Mouse (Mus musculus): ENCODE data around the gene Trim39. TPM values are rescaled to one million over a fixed set of nuclear protein-coding genes. Genes with fewer than 3 reads are reported as not detected.

Gene Trim39
- polyA plus RNA-seq, 1 experiment from 2014 or later, result 12.5 TPM

- Histone ChIP-seq H3K9me3 (no peaks in the 10 kb centered on the region), H3K4me2 (replicated peaks) (peak overlapping the region; percentile 84), H3K27ac (peak overlapping the region; percentile 89), H3K4me1 (replicated peaks) (peaks cover 17% of the 10 kb centered on the region), H3K4me3 (replicated peaks) (peak overlapping the region; percentile 76), H3K27me3 (replicated peaks) (no peaks in the 10 kb centered on the region), H3K9ac (peak overlapping the region; percentile 85), H3K36me3 (peaks cover 10% of the 10 kb centered on the region; the same call in 1 of the 2 replicates)
- ATAC-seq, result peak; percentile 95
- WGBS, result under 1% methylated on average over 77 of the region's 84 CpGs
Observed at GRCm38 (mm10) chr17:36270956-36271585, 976 bp downstream of the Trim39 start.

DNA sequence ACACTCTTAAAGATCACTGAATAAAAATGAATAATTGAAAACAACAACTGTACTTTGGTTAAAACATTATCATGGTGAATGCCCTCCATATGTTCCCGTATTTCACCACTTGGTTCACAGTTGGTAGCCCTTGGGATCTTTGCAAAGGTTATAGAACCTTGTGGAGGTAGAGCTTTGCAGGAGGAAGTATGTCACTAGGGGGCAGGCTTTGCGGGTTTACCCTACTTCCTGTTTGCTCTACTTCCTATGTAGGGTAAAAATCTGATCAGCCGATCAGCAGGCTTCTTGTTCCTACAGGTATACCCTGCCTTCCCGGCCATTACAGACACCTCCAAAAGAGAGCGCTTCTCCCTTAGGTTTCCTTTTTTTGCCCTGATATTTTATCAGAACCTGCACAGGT, 6.2 kb downstream of the Trim39 start:
- Histone ChIP-seq H3K4me2 (replicated peaks) (no peak overlapping the region), H3K36me3 (peaks cover 21% of the 10 kb centered on the region), H3K9me3 (no peaks in the 10 kb centered on the region), H3K27me3 (replicated peaks) (no peaks in the 10 kb centered on the region), H3K27ac (no peak overlapping the region), H3K9ac (no peak overlapping the region), H3K4me1 (replicated peaks) (peaks cover 3% of the 10 kb centered on the region; the same call in 1 of the 2 replicates), H3K4me3 (replicated peaks) (no peak overlapping the region)
- WGBS, result 74% methylated on average over 5 of the region's 5 CpGs
- ATAC-seq, result no peak

DNA sequence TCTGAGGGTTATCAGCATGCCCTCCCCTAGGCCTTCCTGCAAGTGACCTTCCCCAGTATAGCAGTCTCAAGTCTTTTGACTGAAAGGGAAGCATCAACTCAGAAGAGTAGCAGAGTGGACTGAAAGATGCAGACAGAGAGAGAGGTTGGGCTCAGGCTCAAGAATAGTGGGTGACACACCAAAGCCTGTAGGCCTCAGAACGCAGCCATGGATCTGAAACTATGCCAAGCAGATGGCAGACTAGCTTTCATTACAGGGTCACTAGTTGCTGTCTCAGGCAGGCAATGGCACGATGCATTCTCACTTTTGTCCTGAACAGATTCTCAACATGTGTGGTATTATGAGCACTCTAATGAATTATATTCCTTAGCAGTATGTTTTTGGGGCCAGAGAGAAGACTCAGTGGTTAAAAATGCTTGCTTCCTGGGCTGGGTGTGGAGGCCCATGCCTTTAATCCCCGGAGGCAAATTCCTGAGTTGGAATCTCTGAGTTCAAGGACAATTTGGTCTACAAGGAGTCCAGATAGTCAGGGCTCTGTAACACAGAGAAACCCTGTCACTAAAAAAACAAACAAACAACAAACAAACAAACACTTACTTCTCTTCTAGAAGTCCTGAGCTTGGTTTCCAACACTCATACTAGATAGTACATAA, 7.6 kb downstream of the Trim39 start:
- Histone ChIP-seq H3K9ac (no peak overlapping the region), H3K27ac (no peak overlapping the region), H3K4me3 (replicated peaks) (no peak overlapping the region), H3K36me3 (peaks cover 31% of the 10 kb centered on the region), H3K9me3 (no peaks in the 10 kb centered on the region), H3K4me1 (replicated peaks) (no peaks in the 10 kb centered on the region), H3K27me3 (replicated peaks) (no peaks in the 10 kb centered on the region), H3K4me2 (replicated peaks) (no peak overlapping the region)
- no peak for ATAC-seq
- WGBS, result 92% methylated on average over 3 of the region's 3 CpGs

GRCm38 (mm10) chr17:36261511-36262166, 10.4 kb downstream of the Trim39 start:
- 91% methylated on average over 9 of the region's 9 CpGs for WGBS
- Histone ChIP-seq H3K4me3 (replicated peaks) (no peak overlapping the region), H3K27ac (no peak overlapping the region), H3K4me1 (replicated peaks) (peaks cover 4% of the 10 kb centered on the region; the same call in 1 of the 2 replicates), H3K36me3 (peaks cover 21% of the 10 kb centered on the region), H3K4me2 (replicated peaks) (no peak overlapping the region), H3K9ac (no peak overlapping the region), H3K27me3 (replicated peaks) (no peaks in the 10 kb centered on the region), H3K9me3 (no peaks in the 10 kb centered on the region)
- no peak for ATAC-seq

- peak within 1 kb of the TSS; percentile 79 for H3K4me3 ChIP-seq (replicated peaks)
- peak within 1 kb of the TSS; percentile 60 for H3K9ac ChIP-seq
- peak within 1 kb of the TSS; percentile 61 for H3K4me2 ChIP-seq (replicated peaks)
- ATAC-seq, result peak; percentile 1; the same call in 1 of the 2 replicates
- no peaks in the 10 kb centered on the region for H3K27me3 ChIP-seq (replicated peaks)
- WGBS, result 38% methylated on average over 6 of the region's 6 CpGs
- H3K27ac ChIP-seq, result peak within 1 kb of the TSS; percentile 63
- H3K36me3 ChIP-seq, result peaks cover 15% of the 10 kb centered on the region; the same call in 1 of the 2 replicates
- H3K9me3 ChIP-seq, result no peaks in the 10 kb centered on the region
- peaks cover 4% of the 10 kb centered on the region; the same call in 1 of the 2 replicates for H3K4me1 ChIP-seq (replicated peaks)
Observed at GRCm38 (mm10) chr17:36257969-36258368, 14.1 kb downstream of the Trim39 start, which contains the start of gene Rpp21. Gene Rpp21, minus strand, starts transcription at chr17:36258069.

GRCm38 (mm10) chr17:36257241-36257947, 14.7 kb downstream of the Trim39 start:
- WGBS, result under 1% methylated on average over 37 of the region's 37 CpGs
- H3K9ac ChIP-seq, result peak overlapping the region; percentile 60
- peaks cover 6% of the 10 kb centered on the region; the same call in 1 of the 2 replicates for H3K4me1 ChIP-seq (replicated peaks)
- no peaks in the 10 kb centered on the region; the same call in 1 of the 2 replicates for H3K27me3 ChIP-seq (replicated peaks)
- H3K27ac ChIP-seq, result peak overlapping the region; percentile 63
- H3K4me2 ChIP-seq (replicated peaks), result peak overlapping the region; percentile 61
- peak; percentile 97 for ATAC-seq
- H3K9me3 ChIP-seq, result no peaks in the 10 kb centered on the region
- peak overlapping the region; percentile 79 for H3K4me3 ChIP-seq (replicated peaks)
- H3K36me3 ChIP-seq, result peaks cover 15% of the 10 kb centered on the region; the same call in 1 of the 2 replicates

GRCm38 (mm10) chr17:36253087-36253600, 18.9 kb downstream of the Trim39 start:
- Histone ChIP-seq H3K9me3 (no peaks in the 10 kb centered on the region), H3K27ac (no peak overlapping the region), H3K4me2 (replicated peaks) (no peak overlapping the region), H3K9ac (no peak overlapping the region), H3K27me3 (replicated peaks) (peaks cover 20% of the 10 kb centered on the region), H3K4me3 (replicated peaks) (no peak overlapping the region), H3K4me1 (replicated peaks) (peaks cover 16% of the 10 kb centered on the region), H3K36me3 (no peaks in the 10 kb centered on the region)
- 44% methylated on average over 6 of the region's 6 CpGs for WGBS
- ATAC-seq, result no peak

DNA sequence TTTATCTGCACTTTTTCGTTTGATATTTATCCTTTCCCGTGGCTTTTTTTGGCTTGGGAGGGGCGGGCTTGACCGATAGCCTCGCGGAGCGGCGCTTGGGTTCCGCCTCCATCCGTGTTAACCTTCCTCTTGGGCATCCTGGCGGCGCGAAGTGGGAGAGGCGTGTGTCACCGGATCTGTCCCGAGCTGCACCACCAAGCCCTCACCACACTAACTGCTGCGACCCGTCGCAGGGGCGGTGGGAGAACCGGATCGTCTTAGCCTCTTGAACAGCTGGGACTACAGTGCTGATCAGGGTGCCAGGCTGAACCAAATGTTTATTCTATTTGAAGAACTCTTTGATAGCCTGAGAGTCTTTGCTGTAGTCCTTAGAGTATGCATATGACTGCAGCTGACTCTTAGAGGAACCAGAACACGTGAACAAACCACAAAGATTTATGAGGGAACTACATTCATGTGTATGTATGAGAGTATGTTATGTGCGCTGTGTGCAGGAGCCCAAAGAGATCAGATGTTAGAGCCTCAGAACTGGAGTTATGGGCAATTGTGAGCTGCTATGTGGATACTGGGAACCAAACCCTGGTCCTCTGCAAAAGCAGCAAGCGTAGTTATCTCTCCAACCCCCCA, 19.7 kb downstream of the Trim39 start:
- peaks cover 16% of the 10 kb centered on the region for H3K4me1 ChIP-seq (replicated peaks)
- peaks cover 22% of the 10 kb centered on the region for H3K27me3 ChIP-seq (replicated peaks)
- no peak for ATAC-seq
- peak overlapping the region; percentile 23; the same call in 1 of the 2 replicates for H3K9ac ChIP-seq
- no peaks in the 10 kb centered on the region for H3K36me3 ChIP-seq
- peak overlapping the region; percentile 15; the same call in 1 of the 2 replicates for H3K4me3 ChIP-seq (replicated peaks)
- H3K9me3 ChIP-seq, result no peaks in the 10 kb centered on the region
- H3K4me2 ChIP-seq (replicated peaks), result peak overlapping the region; percentile 54
- H3K27ac ChIP-seq, result no peak overlapping the region
- 8% methylated on average over 25 of the region's 25 CpGs for WGBS

DNA sequence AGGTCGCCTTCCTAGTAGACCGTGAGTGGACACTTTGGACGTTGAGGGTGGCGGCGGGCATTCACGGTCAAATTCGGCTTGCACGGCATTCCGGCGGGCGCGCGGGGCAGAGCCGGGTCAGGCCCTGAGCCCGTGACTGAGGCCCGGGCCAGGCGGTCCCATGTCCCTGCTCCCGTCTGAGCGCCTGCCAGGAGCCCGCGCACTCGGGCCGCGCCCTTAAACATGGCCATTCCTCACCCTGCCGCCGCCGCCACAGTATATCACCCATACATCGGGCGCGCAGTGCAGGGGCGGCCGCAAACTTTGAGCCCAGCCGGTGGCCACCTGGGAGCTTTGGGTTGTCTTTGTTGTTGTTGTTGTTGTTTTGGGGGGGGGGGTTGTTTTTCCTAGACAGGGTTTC, 23.2 kb downstream of the Trim39 start:
- H3K4me2 ChIP-seq (replicated peaks), result peak overlapping the region; percentile 52
- H3K27me3 ChIP-seq (replicated peaks), result peaks cover 22% of the 10 kb centered on the region
- H3K27ac ChIP-seq, result no peak overlapping the region
- H3K36me3 ChIP-seq, result no peaks in the 10 kb centered on the region
- peaks cover 12% of the 10 kb centered on the region for H3K4me1 ChIP-seq (replicated peaks)
- ATAC-seq, result 0 out of 2 replicates have a peak, but pooled peaks have one; percentile 43
- H3K9me3 ChIP-seq, result no peaks in the 10 kb centered on the region
- H3K9ac ChIP-seq, result no peak overlapping the region
- 18% methylated on average over 33 of the region's 33 CpGs for WGBS
- 0 out of 2 replicates have a peak overlapping the region, but pooled peaks have one; percentile 6 for H3K4me3 ChIP-seq (replicated peaks)

GRCm38 (mm10) chr17:36245741-36246140, 26.3 kb downstream of the Trim39 start:
- 82% methylated on average over 2 of the region's 2 CpGs for WGBS
- peaks cover 24% of the 10 kb centered on the region for H3K27me3 ChIP-seq (replicated peaks)
- H3K4me1 ChIP-seq (replicated peaks), result peaks cover 9% of the 10 kb centered on the region
- H3K27ac ChIP-seq, result no peak overlapping the region
- no peaks in the 10 kb centered on the region for H3K36me3 ChIP-seq
- no peak for ATAC-seq
- H3K4me3 ChIP-seq (replicated peaks), result no peak overlapping the region
- H3K4me2 ChIP-seq (replicated peaks), result no peak overlapping the region
- no peak overlapping the region for H3K9ac ChIP-seq
- H3K9me3 ChIP-seq, result no peaks in the 10 kb centered on the region

DNA sequence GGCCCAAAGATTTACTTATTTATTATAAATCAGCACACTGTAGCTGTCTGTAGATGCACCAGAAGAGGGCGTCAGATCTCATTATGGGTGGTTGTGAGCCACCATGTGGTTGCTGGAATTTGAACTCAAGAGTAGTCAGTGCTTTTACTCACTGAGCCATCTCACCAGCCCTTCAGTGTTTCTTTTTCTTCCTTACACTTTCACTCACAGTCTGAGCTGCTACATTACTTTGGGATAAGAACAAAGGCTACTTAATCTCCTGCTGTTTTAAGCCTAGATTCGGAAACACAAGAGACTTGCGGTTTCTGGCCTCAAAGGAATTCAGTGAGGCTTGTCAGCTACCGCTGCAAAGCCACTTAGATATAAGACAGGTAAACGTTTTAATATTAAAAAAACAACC, 28.0 kb downstream of the Trim39 start:
- ATAC-seq, result no peak

More for the DNA sequence above, 28.0 kb downstream of the Trim39 start:
- H3K4me1 ChIP-seq (replicated peaks), result peaks cover 11% of the 10 kb centered on the region
- no peak overlapping the region for H3K4me2 ChIP-seq (replicated peaks)
- H3K4me3 ChIP-seq (replicated peaks), result no peak overlapping the region
- 37% methylated on average over 5 of the region's 5 CpGs for WGBS
- peaks cover 15% of the 10 kb centered on the region for H3K27me3 ChIP-seq (replicated peaks)
- H3K9ac ChIP-seq, result no peak overlapping the region
- no peak overlapping the region for H3K27ac ChIP-seq
- H3K36me3 ChIP-seq, result no peaks in the 10 kb centered on the region
- no peaks in the 10 kb centered on the region for H3K9me3 ChIP-seq

Measured in intestine, embryonic 15.5 days (tissue).